Mouse (Mus musculus): ENCODE results near the gene Shprh.

DNA sequence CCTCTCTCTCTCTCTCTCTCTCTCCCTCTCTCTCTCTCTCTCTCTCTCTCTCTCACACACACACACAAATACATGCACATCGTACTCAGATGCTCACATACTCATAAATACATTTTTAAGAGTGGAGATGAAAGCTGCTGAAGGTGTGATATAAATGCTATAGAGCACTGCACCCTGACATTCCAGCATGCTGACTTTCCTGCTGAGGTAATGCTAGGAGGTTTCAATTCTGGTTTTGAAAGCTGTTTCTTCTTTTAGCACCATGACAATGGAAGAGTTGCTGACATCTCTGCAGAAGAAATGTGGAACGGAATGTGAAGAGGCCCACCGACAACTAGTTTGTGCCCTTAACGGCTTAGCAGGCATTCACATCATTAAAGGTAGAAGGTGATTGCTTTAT is 22.4 kb downstream of the Shprh start:
- TF ChIP-seq CTCF (IDR thresholded peaks at IDR 0.05) (no peak), EP300 (IDR thresholded peaks at IDR 0.05) (no peak)

Data from lung, postnatal 0 days (tissue).